Mouse (Mus musculus) brain, adult 10 weeks (tissue): Measurements from ENCODE around the gene Olfr54. TPM values are rescaled to one million over a fixed set of nuclear protein-coding genes. Genes with fewer than 3 reads are reported as not detected.

Source experiments
- polyA plus RNA-seq: library from polyadenylated mRNA; stranded (reverse); fragments of 350-450 nt; fragmentation: Illumina TruSeq; extraction: RNeasy Lipid Tissue Mini Kit (QIAGEN cat#74804); gene quantifications from one replicate; pipeline ENCODE4 v1.2.3, GENCODE M21; 2015; ENCODE audit warnings: low read depth, low replicate concordance

Olfr54 gene
- polyA plus RNA-seq: not detected

GRCm38 (mm10) chr11:51013936-51014335, at the start of gene Olfr54:
Olfr54 (plus strand) TSS chr11:51014236.

GRCm38 (mm10) chr11:50966230-50966629, 47.8 kb upstream of the Olfr54 start, which contains the start of gene Olfr1378:
Olfr1378 (plus strand) TSS chr11:50966530.

GRCm38 (mm10) chr11:50981667-50982066, 32.4 kb upstream of the Olfr54 start, which contains the start of gene Olfr1377:
Olfr1377 (plus strand) TSS chr11:50981967.

DNA sequence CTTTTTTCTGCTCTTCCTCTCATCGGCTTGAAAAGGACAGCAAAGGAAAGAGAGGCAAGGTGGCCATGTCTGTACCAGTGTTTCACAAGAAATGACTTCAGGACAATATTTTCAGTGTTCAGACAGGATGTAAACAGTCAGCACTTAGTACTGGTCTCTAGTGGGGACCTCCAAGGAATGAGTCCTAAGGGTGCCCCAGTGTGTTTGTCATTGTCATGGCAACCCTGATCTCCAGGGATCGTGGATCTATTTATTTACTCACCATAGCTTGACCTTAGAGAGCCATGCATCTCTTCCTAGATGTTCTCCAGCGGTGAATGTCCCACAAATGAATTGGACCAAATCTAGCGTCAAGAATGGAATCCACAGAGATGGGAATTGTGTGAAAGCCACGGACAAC, 10.7 kb upstream of the Olfr54 start, which contains the start of gene Olfr51:
Gene Olfr51, plus strand, starts transcription at position 301 of the 400 bp plus-strand sequence.

GRCm38 (mm10) chr11:51047809-51048208, 33.8 kb downstream of the Olfr54 start, which contains the start of gene Olfr1375:
Olfr1375 (plus strand) TSS chr11:51048109.

GRCm38 (mm10) chr11:51059151-51059571, 45.1 kb downstream of the Olfr54 start, which contains the start of gene Zfp354a:
Zfp354a (plus strand) TSS chr11:51059257.

Other genes starting within 250 kb of the Olfr54 start
- gene Zfp354c, start 186.5 kb upstream of the Olfr54 start, polyA plus RNA-seq: 29.3 TPM
- gene Zfp879, start 172.7 kb upstream of the Olfr54 start, polyA plus RNA-seq: 3.5 TPM
- not detected for gene Grm6, start 163.6 kb upstream of the Olfr54 start, polyA plus RNA-seq
- gene Zfp454, start 126.6 kb upstream of the Olfr54 start, polyA plus RNA-seq: 5.7 TPM
- gene Zfp2, start 98.1 kb upstream of the Olfr54 start, polyA plus RNA-seq: 28.0 TPM
- 4.7 TPM for gene Zfp354b, start 82.6 kb upstream of the Olfr54 start, polyA plus RNA-seq
- gene 4933414I15Rik, start 70.5 kb upstream of the Olfr54 start, polyA plus RNA-seq: not detected
- gene Prop1, start 60.5 kb upstream of the Olfr54 start, polyA plus RNA-seq: not detected
- not detected for gene Olfr1378, start 47.7 kb upstream of the Olfr54 start, polyA plus RNA-seq
- not detected for gene Olfr1377, start 32.3 kb upstream of the Olfr54 start, polyA plus RNA-seq
- gene Olfr51, start 10.6 kb upstream of the Olfr54 start, polyA plus RNA-seq: not detected
- gene Olfr1375, start 33.9 kb downstream of the Olfr54 start, polyA plus RNA-seq: not detected
- 8.3 TPM for gene Zfp354a, start 45.0 kb downstream of the Olfr54 start, polyA plus RNA-seq
- not detected for gene Gm12569, start 206.2 kb downstream of the Olfr54 start, polyA plus RNA-seq
- gene Clk4, start 247.5 kb downstream of the Olfr54 start, polyA plus RNA-seq: 124 TPM
- gene BC049762, start 248.8 kb downstream of the Olfr54 start, polyA plus RNA-seq: not detected